In the genomic region with DNA sequence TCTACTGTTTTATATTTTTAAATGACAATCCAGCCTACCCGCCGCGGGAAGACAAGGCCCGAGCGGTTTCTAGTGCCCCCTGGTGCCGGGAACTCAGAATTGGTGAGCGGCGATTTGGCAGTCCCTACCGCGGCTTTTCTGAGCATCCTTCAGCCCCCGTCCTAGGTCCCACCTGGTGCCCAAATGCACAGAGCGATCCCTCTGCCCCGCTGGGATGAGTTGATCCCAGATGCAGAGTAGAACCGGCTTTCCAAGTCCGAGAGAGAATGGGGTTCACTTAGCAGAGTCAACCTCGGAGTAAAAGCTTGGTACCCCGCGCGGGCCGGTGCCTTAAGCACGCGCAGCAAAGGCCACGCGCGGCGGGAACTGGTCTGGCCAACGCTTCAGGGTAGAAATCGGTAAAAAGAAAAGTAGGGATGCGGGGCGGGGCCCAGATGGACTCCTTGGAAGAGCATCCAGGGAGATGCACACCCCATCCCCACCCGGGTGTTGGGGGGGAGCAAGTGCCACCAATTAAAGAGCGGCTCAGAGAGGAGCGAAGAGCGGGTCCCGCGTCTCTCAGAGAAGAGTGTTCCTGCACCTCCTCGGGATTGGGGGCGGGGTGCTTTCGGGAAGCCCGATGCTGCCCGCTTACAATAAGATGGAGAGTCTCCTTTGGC, we compare ENCODE assay signal across 8 mouse cellular contexts. TPM values are rescaled to one million over a fixed set of nuclear protein-coding genes. Genes with fewer than 3 reads are reported as not detected.
DNase-seq lines count a peak whose midpoint lies in the region; ATAC-seq lines count a peak whose summit lies in the region.

No protein-coding gene starts in this region.

- 0 out of 2 replicates have a peak overlapping the region, but pooled peaks have one; percentile 28 for H3K9ac ChIP-seq in embryonic facial prominence, embryonic 11.5 days (replicated peaks; ENCODE audit: low read length)
- peak overlapping the region; percentile 90 for H3K9ac ChIP-seq in kidney, embryonic 14.5 days (ENCODE audit: low read depth, low read length)
- no peak overlapping the region for H3K9ac ChIP-seq in liver, embryonic 11.5 days (ENCODE audit: low read depth, low read length)
- H3K9ac ChIP-seq in neural tube, embryonic 11.5 days (ENCODE audit: low read length): no peak overlapping the region; the same call in 1 of the 2 replicates

- H3K27ac ChIP-seq in embryonic facial prominence, embryonic 11.5 days (replicated peaks; ENCODE audit: low read depth, low read length): no peak overlapping the region
- peak overlapping the region; percentile 86; the same call in 1 of the 2 replicates for H3K27ac ChIP-seq in kidney, embryonic 14.5 days (ENCODE audit: low read depth, low read length)
- H3K27ac ChIP-seq in liver, embryonic 11.5 days (ENCODE audit: low read depth, low read length): no peak overlapping the region
- H3K27ac ChIP-seq in neural tube, embryonic 11.5 days (ENCODE audit: low read depth, low read length): no peak overlapping the region

- H3K4me2 ChIP-seq in embryonic facial prominence, embryonic 11.5 days (ENCODE audit: low read depth, low read length): peak overlapping the region; percentile 81
- H3K4me2 ChIP-seq in kidney, embryonic 14.5 days (replicated peaks; ENCODE audit: low read depth, low read length): peak overlapping the region; percentile 88
- peak overlapping the region; percentile 67 for H3K4me2 ChIP-seq in liver, embryonic 11.5 days
- H3K4me2 ChIP-seq in neural tube, embryonic 11.5 days (ENCODE audit: low read depth): peak overlapping the region; percentile 77

- no peaks in the 10 kb centered on the region for H3K36me3 ChIP-seq in embryonic facial prominence, embryonic 11.5 days (replicated peaks; ENCODE audit: control insufficient read depth, insufficient read depth, low read depth, low read length)
- H3K36me3 ChIP-seq in kidney, embryonic 14.5 days (ENCODE audit: control insufficient read depth, insufficient read depth, low read length): peaks cover 6% of the 10 kb centered on the region; the same call in 1 of the 2 replicates
- H3K36me3 ChIP-seq in liver, embryonic 11.5 days (ENCODE audit: control insufficient read depth, insufficient read depth, low read length): no peaks in the 10 kb centered on the region
- H3K36me3 ChIP-seq in neural tube, embryonic 11.5 days (ENCODE audit: control insufficient read depth, insufficient read depth, low read length): no peaks in the 10 kb centered on the region

- ATAC-seq in embryonic facial prominence, embryonic 11.5 days (replicated peaks; ENCODE audit: insufficient number of reproducible peaks, low FRiP score, low TSS enrichment, low read depth): peak; percentile 61
- peak; percentile 40 for ATAC-seq in kidney, embryonic 14.5 days (ENCODE audit: low FRiP score, low TSS enrichment)
- ATAC-seq in liver, embryonic 11.5 days (replicated peaks; ENCODE audit: low FRiP score): no peak
- peak; percentile 60 for ATAC-seq in neural tube, embryonic 11.5 days (ENCODE audit: insufficient read depth, low FRiP score, low TSS enrichment)

- peaks cover 3% of the 10 kb centered on the region for H3K4me1 ChIP-seq in embryonic facial prominence, embryonic 11.5 days (ENCODE audit: control insufficient read depth, insufficient read depth, low read length)
- peaks cover 10% of the 10 kb centered on the region for H3K4me1 ChIP-seq in kidney, embryonic 14.5 days (ENCODE audit: control insufficient read depth, insufficient read depth, low read length)
- no peaks in the 10 kb centered on the region; the same call in 1 of the 2 replicates for H3K4me1 ChIP-seq in liver, embryonic 11.5 days (replicated peaks; ENCODE audit: control insufficient read depth, insufficient read depth, low read length)
- peaks cover 9% of the 10 kb centered on the region; the same call in 1 of the 2 replicates for H3K4me1 ChIP-seq in neural tube, embryonic 11.5 days (ENCODE audit: control insufficient read depth, insufficient read depth, low read length)

- no peaks in the 10 kb centered on the region for H3K9me3 ChIP-seq in embryonic facial prominence, embryonic 11.5 days (replicated peaks; ENCODE audit: control insufficient read depth, low read length)
- H3K9me3 ChIP-seq in kidney, embryonic 14.5 days (ENCODE audit: control insufficient read depth, low read length): no peaks in the 10 kb centered on the region
- H3K9me3 ChIP-seq in liver, embryonic 11.5 days (ENCODE audit: control insufficient read depth, low read length): no peaks in the 10 kb centered on the region
- no peaks in the 10 kb centered on the region for H3K9me3 ChIP-seq in neural tube, embryonic 11.5 days (ENCODE audit: control insufficient read depth, low read length)

- under 1% methylated on average over 41 of the region's 41 CpGs for WGBS in embryonic facial prominence, embryonic 11.5 days
- under 1% methylated on average over 41 of the region's 41 CpGs for WGBS in kidney, embryonic 14.5 days
- WGBS in liver, embryonic 11.5 days: 2% methylated on average over 41 of the region's 41 CpGs
- under 1% methylated on average over 41 of the region's 41 CpGs for WGBS in neural tube, embryonic 11.5 days

- DNase-seq in 3T3-L1 (ENCODE audit: low read depth, low spot score): peak; percentile 90
- peak; percentile 84 for DNase-seq in adrenal gland, postnatal 14 days
- DNase-seq in embryonic facial prominence, embryonic 11.5 days (ENCODE audit: low spot score): peak; percentile 91
- DNase-seq in heart, adult 18-20 months: peak; percentile 39 to 85
- DNase-seq in liver, embryonic 11.5 days (ENCODE audit: low spot score): peak; percentile 67
- peak; percentile 89 for DNase-seq in neural tube, embryonic 11.5 days (ENCODE audit: low spot score)
- peak; percentile 52 for DNase-seq in thymus, postnatal 25 days

- H3K4me3 ChIP-seq in embryonic facial prominence, embryonic 11.5 days (ENCODE audit: low read depth, low read length): peak overlapping the region; percentile 38
- H3K4me3 ChIP-seq in kidney, embryonic 14.5 days (ENCODE audit: low read length): peak overlapping the region; percentile 79
- H3K4me3 ChIP-seq in liver, embryonic 11.5 days (ENCODE audit: low read depth, low read length): peak overlapping the region; percentile 46
- peak overlapping the region; percentile 39 for H3K4me3 ChIP-seq in neural tube, embryonic 11.5 days (ENCODE audit: low read depth, low read length)

- peaks cover 78% of the 10 kb centered on the region for H3K27me3 ChIP-seq in embryonic facial prominence, embryonic 11.5 days (ENCODE audit: control insufficient read depth, insufficient read depth, low read length)
- peaks cover 29% of the 10 kb centered on the region for H3K27me3 ChIP-seq in kidney, embryonic 14.5 days (ENCODE audit: control insufficient read depth, insufficient read depth, low read length)
- H3K27me3 ChIP-seq in liver, embryonic 11.5 days (replicated peaks; ENCODE audit: control insufficient read depth, insufficient read depth, low read length): peaks cover 97% of the 10 kb centered on the region
- peaks cover 92% of the 10 kb centered on the region for H3K27me3 ChIP-seq in neural tube, embryonic 11.5 days (ENCODE audit: control insufficient read depth, insufficient read depth, low read length)

RNA-seq across cellular contexts. Expression of gene Gdnf, which starts 2.4 kb away (rescaled TPM):
- 0.11 and 0.19 TPM in 2 replicates for total RNA-seq in adrenal gland, postnatal 14 days (2021)
- polyA plus RNA-seq in embryonic facial prominence, embryonic 11.5 days (2014; fragmentation: Nextera tagmentation; extraction: Ambion mirVana): 0.70 and 1.1 TPM in 2 replicates
- under 1 TPM; 0.21 to 0.25 TPM for total RNA-seq in heart, adult 18-20 months (2021)
- polyA plus RNA-seq in kidney, embryonic 14.5 days (2014; fragmentation: Nextera tagmentation; extraction: Ambion mirVana): 10.0 and 13.0 TPM in 2 replicates
- 0.33 and 0.38 TPM in 2 replicates for polyA plus RNA-seq in liver, embryonic 11.5 days (2014; fragmentation: Nextera tagmentation; extraction: Ambion mirVana)
- 0.19 and 0.28 TPM in 2 replicates for polyA plus RNA-seq in neural tube, embryonic 11.5 days (2014; fragmentation: Nextera tagmentation; extraction: Ambion mirVana)

Comparison
In these comparisons a context has a peak if more than half of its experiments do, and no peak if none do; other contexts are left out.
1. H3K9ac ChIP-seq: peak in embryonic facial prominence, embryonic 11.5 days (single experiment) and kidney, embryonic 14.5 days (single experiment); none in liver, embryonic 11.5 days (single experiment) and neural tube, embryonic 11.5 days (single experiment).
2. Peak in every context shown above with its lines, with median percentiles within 50 percentile points of each other: DNase-seq, H3K4me2 ChIP-seq and H3K4me3 ChIP-seq.